Mouse (Mus musculus) monocyte, adult 2 months (primary cell): Measurements from ENCODE around the gene B3gntl1.

Experiments
- DNase-seq, 2 experiments: peaks; one replicate each; pipeline ENCODE4 v3.0.0; 2022; ENCODE audit warnings: low spot score in 2 of 2, low read depth in 1 of 2

B3gntl1 gene

DNA sequence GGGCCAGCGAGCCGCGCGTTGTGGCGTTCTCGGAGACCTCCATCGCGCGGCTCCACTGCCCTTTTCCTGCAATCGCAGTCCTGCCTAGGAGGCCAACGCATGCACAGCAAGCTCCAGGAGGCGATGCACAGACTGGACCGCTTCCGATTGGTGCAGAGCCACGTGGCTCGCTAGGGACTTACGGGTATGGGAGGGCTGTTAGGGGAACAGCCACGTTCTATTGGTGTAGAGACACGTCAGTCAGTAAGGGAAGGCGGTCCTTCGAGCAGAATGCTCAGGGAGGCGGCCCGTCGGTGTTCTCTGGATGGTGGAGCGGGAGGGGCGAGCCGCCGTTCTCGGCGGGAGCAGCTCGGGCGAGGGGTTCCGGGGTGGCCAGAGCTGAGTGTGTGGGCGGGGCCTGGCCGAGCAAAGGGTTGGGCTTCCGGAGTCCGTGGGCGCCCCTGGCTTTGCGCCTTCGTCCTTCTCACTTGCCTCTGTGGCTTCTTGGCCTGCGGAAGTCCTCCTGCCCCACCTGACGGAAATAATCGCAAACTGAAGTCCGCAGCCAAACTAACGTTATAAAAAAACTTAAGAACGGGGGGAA lies at the start of gene B3gntl1:
Gene B3gntl1, minus strand, starts transcription at position 164 of the 583 bp plus-strand sequence.
- peak; percentile 98 for DNase-seq

DNA sequence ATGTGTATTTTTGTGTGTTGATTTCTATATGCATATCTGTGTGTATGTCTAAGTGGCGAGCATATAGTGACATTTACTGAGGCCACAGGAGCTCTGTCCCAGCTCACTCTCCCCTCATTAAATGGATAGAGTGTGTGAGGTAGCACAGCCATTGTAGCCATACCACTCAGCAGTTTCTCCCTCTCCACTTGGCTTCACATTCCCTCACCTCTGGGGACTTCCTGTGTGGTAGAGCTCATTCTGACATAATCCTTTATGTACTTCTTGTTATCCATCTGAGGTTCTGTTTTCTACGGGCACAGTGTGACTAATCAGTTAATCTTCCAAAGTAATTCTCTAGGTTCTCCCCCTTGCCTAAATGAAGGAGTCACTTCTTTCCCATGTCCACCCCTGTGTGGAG lies 49.5 kb upstream of the B3gntl1 start:
- no peak for DNase-seq

- no peak for DNase-seq
These were observed 47.8 kb upstream of the B3gntl1 start for GRCm38 (mm10) chr11:121720752-121721151.

DNA sequence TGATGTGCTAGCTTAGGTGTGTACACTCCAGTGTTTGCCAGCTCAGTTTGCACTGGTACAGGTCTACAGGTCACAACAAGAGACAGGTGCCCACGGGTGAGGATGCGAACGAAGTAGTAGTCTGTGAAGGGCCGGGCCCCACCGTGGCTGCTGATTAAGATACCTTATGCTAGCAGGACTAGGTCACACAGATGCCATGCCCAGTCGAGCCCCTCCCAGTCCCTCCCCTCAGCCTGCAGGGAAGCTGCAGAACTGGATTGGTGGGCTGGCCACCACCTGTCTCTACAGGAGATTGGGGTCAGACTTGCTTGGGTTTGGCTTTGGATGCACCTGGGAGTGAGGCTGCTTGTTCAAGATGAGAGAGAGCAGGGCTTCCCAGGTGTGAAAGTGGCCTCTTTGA lies 44.8 kb upstream of the B3gntl1 start:
- no peak for DNase-seq

DNA sequence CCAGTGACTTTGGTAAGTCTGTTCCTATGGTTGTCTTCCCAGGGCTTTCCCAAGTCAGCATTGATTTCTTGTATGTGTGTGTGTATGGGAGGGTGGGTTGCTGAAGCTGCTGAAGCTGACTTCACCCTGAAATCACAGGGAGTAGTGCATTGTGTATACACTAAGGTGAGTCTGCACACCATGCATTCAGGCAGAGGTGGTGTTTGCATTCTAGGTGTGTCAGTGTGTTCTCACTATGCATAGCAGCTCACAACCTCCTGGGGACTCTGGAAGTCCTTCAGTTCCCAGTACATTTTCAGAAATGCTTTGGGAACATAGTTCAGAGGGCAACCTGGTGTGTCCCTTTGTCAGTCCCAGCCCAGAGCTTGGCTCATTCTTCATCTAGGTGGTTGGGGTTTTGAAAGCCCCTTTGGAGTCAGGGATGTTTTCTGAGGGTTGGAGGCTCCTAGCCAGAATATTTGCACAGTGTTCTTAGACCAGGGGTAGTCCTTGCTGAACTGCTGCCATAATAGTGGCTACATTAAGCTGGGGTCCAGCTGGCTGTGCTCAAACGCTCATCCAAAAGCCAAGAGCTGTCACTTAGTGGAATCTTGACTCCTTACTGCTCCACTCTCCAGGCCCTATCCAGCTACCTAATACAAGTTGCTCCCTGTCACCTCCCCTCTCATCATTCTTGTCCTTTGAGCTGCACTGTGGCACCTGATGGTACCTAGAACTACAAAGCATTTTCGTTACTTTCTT lies 42.0 kb upstream of the B3gntl1 start:
- no peak for DNase-seq

- no peak for DNase-seq
These were observed 40.6 kb upstream of the B3gntl1 start for GRCm38 (mm10) chr11:121713569-121713968.

DNA sequence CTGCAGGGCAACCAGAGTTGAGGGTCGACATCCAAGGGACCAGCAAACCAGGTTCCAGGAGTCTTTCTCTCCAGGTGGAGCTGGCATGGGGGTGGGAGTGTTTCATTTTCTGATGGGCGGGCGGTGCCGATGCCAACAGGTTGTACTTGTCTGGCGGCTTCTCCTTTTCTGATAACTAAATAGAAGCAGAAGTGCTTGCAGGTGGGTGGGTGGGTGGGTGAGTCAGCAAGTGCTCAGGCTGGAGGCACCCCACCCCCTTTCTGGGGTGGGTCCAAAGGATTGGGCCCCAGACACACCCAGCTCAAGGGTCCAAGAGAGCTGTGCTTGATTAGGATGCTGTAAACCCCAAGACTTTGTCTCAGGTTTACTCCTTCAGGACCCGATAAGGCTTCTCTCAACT lies 40.0 kb upstream of the B3gntl1 start:
- no peak for DNase-seq

GRCm38 (mm10) chr11:121710245-121710644 lies 37.3 kb upstream of the B3gntl1 start:
- no peak for DNase-seq

DNA sequence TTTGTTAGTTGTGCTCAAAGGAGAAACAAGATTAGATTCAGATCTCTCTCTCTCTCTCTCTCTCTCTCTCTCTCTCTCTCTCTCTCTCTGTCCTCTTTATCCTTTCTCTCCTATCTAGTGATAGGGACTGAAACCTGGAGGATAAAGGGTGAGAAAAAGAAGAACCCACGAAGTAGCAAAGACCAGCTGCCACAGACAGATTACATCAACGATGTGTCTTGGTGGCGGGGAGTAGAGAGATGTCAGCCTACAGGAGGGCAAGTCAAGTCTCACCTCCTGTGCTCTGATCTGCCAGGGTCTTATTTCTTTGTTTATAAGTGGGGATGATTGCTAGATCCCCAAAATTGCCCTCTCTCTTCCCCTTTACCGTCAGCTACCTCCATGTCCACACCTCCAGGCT lies 36.3 kb upstream of the B3gntl1 start:
- DNase-seq = no peak

DNA sequence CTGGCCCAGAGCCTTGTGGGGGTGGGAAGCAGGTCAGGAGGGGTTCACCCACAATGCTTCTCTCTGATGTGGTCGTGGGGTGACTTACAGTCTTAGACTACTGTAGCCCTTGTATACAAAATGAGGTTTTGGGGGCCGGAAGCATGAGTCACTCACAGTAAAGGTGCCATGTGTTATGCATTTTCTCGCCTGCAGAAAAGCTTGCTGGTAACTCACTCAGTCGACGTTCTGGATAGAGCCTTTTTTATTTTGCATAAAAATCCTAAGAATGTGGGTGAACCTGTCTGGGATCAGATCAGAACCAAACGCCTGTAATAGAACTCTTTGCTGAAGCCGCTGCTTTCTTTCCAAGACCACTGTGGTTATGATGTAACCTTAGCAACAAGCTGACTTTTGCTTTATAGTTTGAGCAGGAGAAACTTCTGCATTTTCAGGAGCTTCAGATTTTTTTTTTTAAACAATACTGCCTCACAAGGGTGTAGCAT lies 33.6 kb upstream of the B3gntl1 start:
- peak in 1 of 2 experiments; percentile 49 for DNase-seq

- DNase-seq = no peak
These were observed 30.8 kb upstream of the B3gntl1 start for GRCm38 (mm10) chr11:121703619-121704215.

DNA sequence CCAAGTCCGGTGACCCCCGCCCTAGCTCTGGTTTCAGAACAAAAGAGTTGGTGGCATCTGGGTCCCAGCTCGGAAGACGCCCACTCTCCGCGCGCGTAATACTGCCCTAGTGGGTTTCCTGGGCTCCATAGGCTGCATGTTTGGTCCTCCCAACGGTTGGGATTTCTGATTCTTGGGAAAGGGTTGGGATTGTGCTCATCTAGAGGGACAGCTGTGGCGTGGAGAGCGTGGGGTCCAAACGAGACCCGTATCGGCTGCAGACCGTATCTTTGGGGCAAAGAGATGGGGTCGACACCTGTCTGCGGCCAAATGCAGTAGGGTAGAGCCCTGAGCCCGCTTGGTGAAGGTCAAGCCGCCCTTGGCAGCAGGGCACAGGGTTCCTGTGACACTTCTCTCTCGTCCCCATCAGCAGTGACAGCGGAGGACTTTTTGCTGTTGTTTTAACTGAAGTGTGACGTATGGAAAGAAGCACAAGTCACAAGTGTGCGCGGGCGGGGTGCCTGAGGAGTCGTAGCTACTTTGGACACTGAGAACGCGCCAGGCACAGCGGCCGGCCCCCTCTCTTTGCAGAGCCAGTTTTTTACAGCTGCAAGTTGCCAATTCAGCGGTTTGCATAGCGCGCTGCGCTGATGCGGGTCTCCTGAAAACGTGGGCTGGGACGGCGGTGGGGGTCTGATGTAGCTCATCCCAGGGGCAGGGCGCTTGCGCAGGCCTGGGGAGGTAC lies 30.1 kb upstream of the B3gntl1 start:
- peak in 1 of 2 experiments; percentile 69 for DNase-seq

DNA sequence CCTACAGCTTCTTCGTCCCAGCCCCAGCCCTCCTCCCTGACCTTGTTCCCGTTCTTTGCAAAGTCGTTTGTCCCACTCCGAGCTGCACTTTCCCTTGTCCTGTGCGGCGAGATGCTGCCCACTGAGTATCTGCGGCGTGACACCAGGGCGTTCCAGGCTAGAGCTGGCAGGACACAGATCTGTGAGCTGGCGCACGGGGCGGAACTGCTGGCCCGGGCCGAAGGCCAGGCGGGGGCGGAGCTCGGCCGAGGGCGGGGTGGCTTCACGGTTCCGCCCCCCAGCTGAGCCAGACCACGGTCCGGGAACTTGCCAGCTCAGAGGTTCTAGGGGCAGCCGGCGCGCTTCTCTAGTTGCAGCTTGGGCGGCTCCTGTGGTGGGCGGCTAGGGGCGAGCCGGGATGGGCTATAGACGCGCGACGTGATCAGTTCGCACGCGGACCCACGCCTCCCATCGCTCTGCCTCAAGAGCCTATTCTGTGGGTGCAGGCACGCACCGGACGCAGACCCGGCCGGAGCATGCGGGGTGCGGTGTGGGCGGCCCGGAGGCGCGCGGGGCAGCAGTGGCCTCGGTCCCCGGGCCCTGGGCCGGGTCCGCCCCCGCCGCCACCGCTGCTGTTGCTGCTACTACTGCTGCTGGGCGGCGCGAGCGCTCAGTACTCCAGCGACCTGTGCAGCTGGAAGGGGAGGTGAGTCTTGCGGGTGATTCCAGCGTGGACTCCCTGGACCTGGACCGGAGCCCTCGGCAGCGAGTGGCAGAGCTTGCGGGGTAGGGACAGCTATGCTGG lies 29.4 kb upstream of the B3gntl1 start:
- DNase-seq = peak; percentile 92 to 95

GRCm38 (mm10) chr11:121701244-121701643 lies 28.3 kb upstream of the B3gntl1 start, which contains the start of gene Metrnl:
Gene Metrnl, plus strand, starts transcription at chr11:121701544.
- DNase-seq = no peak

- no peak for DNase-seq
These were observed 25.5 kb upstream of the B3gntl1 start for GRCm38 (mm10) chr11:121698381-121698955.

DNA sequence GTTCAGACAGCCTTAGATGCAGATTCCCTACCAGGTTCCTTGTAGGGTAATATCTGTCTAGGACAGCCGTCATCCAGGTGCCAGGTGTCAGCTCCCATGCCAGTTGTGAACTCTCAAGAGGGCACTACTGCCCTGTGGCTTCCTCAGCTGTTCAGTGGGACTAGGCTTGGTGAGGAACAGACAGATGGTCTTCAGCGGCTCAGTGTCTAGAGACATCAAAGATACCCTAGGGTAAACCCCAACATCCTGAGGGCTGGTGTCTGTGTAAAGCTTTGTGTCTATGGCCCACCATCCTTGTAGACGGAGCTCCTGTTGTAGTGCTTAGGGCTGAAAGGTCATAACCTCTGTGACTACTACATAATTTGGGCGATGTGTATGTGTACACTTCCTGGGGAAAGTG lies 24.3 kb upstream of the B3gntl1 start:
- no peak for DNase-seq

- DNase-seq = no peak
These were observed 22.5 kb upstream of the B3gntl1 start for GRCm38 (mm10) chr11:121695304-121696064.

GRCm38 (mm10) chr11:121688024-121688423 lies 15.1 kb upstream of the B3gntl1 start:
- DNase-seq = no peak

- DNase-seq = no peak
These were observed 13.7 kb upstream of the B3gntl1 start for GRCm38 (mm10) chr11:121686674-121687073.

- DNase-seq = no peak
These were observed 13.1 kb upstream of the B3gntl1 start for GRCm38 (mm10) chr11:121686091-121686490.
